Mouse (Mus musculus): Measurements from ENCODE around the gene Piga.

The Piga gene

DNA sequence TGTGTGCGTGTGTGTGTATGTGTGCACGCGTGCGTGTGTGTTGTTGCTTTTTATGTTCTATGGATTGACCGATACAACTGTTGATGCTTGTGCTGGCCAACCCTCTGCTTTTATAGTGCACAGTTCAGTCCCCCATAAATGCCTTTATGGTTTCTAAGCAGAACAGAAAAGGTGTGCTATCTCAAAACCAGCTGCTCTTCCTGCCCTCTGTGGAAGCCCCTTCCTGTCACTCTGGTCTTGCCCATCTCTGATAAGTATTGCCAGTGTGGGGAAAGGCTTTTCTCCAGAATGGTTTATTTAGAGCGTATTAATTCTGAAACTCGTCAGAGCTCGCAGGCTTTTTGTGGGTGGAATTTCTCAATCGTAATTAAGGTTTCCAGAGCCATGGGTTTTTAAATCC, 13.1 kb downstream of the Piga start:
- no peak for DNase-seq (ENCODE audit: low spot score in 2 of 2)

DNA sequence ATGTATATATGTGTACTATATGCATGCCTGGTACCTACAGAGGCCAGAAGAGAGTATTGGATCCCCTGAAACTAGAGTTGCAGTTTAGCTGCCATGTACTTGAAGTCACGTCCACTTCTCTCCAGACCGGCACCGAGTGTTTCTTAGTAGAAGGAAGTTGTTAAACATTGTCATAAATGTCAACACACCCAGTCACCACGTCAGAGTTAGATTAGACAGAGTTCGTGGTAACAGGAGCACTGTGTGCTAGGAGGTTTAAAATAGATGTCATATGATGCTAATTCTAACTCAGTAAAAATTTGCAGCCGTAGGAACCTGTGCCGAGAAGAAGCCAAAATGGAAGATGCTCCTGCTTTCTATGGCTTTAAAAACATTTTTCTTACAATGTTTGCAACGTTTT, 17.1 kb downstream of the Piga start, which contains the start of gene Asb11:
TSS of gene Asb11 (plus strand) at position 286 of the 400 bp plus-strand sequence.
- no peak for DNase-seq (ENCODE audit: low spot score in 2 of 2)

DNA sequence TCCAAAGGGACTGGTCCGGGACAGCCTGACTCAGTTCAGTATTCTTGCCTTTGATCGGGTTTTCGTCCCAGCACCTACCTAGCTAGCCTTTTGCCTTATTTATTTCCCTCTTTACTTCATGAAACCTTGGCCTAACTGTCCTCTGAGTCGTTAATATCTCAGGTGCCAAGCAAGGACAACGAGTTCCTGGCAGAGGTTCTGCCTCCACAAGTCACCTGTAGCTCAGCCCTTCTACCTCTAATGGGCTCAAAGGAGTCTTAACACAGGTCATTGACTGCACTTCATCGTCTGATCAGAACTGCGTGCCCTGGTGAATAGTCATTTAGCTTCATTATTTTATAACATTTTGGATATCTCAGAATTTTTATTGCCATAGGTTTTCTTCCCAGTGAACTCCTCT, 19.9 kb downstream of the Piga start:
- no peak for DNase-seq (ENCODE audit: low spot score in 2 of 2)

DNA sequence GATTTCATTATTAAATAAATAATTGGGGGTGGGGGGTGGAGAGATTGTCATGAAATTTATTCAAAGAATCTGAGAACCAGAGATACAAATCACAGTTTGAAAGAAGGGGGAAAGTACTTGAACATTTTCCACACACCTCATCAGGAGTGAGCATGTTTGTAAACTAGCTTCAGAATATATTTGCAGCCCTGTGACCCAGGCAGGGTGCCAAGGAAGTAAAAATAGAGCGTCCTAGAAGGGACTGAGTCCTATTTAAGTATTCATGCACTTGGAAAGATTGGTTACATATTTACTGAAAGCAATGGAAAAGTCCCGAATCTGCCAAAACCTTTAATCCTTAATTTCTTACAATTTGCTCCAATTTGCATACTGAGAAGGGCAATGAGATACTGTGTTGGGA, 20.6 kb downstream of the Piga start:
- DNase-seq (ENCODE audit: low spot score in 2 of 2) = no peak

GRCm38 (mm10) chrX:164440703-164441102, 21.1 kb downstream of the Piga start:
- no peak for DNase-seq (ENCODE audit: low spot score in 2 of 2)

DNA sequence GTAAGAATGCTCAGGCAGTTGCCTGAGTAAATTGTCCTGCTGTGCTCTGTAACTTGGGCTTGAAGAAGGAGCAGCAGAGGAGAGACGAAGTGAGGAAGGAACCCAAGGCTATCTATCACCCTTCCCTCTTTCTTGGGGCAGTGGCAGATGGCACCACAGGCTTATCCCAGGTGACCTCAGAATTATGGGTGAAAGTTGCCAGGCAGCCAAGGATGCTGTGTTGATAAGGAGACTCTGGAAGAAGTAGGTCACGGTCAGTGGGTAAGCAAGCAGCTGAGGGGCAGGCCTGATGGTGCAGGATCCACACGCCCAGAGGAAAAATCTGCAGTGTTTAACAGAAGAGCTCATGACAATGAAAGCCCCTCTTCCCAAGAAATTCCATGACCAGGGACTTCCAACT, 21.7 kb downstream of the Piga start:
- no peak for DNase-seq (ENCODE audit: low spot score in 2 of 2)

GRCm38 (mm10) chrX:164445601-164446000, 26.0 kb downstream of the Piga start:
- DNase-seq (ENCODE audit: low spot score in 2 of 2) = no peak

GRCm38 (mm10) chrX:164446106-164446551, 26.5 kb downstream of the Piga start:
- peak in 1 of 2 experiments; percentile 4 for DNase-seq (ENCODE audit: low spot score in 2 of 2)

DNA sequence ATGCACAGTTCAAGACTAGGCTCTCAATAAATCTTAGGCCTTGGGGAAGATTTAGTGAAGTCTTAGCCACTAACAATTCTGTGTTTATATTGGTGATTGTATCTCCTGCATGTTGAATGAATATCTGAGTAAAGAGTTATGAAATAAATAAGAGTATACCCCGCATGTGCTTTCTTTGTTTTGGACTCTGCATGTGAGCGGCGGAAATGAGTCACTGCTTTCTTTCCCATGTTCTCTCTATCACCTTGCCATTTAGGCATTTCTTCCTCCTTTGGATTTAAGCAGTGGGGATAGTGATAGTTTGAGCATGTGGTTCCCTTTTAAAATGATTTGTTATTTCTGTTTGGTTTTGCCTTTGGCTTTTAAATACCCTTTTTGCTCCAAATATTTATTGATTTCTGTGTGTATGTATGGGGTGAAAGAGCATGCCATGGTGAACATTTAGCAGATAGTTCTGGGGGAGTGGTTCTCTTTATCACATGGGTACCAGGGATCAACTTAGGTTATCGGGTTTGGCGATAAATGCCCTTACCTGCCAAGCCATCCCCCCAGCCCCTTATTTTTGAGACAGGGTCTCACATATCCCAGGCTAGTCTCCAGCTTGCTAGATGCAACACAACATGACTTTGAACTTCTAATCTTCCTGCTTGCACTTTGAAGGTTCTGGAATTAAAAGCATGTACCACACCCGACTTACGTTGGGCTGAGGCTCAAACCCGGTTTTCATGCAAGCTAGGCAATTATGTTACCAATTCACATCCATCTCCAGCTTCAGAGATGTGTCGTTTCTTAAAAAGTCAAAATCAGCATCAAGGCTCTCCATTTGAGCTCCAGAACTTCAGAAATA, 27.5 kb downstream of the Piga start:
- DNase-seq (ENCODE audit: low spot score in 2 of 2) = no peak

- no peak for DNase-seq (ENCODE audit: low spot score in 2 of 2)
These were observed 28.1 kb downstream of the Piga start for GRCm38 (mm10) chrX:164447682-164448071.

GRCm38 (mm10) chrX:164449201-164449600, 29.6 kb downstream of the Piga start:
- peak in 1 of 2 experiments; percentile 23 for DNase-seq (ENCODE audit: low spot score in 2 of 2)

- DNase-seq (ENCODE audit: low spot score in 2 of 2) = no peak
These were observed 39.8 kb downstream of the Piga start for GRCm38 (mm10) chrX:164459205-164459878.
